Mouse (Mus musculus): ENCODE measurements around the gene Fcrl5.
"Not testable (repeated sequence)": the region's sequence is repeated elsewhere in the genome, so short reads cannot be mapped to it uniquely, and the experiment has no call there.

The Fcrl5 gene

DNA sequence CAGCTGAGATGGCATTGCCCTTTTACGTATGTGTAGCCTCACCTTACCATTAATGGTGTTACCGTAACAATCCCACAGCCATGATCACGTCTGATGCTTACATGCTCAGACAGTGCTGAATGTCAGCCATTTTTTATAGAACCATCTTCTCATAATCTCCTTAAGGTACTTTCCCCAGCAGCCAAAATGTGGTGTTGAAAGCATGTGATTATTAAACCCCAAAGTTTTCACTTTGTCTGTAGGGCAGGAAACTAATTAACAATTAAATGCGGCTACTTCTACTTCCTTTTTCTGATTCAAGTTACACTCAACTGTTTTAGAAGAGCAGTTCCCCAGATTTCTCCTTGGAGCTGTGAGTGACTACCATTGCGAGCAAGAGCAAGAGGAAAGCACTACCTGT lies at the start of gene Fcrl5:
Gene Fcrl5 (plus strand): TSS at position 295 of the 400 bp plus-strand sequence.
- DNase-seq = no peak

GRCm38 (mm10) chr3:87390935-87391334 lies 44.6 kb upstream of the Fcrl5 start:
- DNase-seq = no peak

DNA sequence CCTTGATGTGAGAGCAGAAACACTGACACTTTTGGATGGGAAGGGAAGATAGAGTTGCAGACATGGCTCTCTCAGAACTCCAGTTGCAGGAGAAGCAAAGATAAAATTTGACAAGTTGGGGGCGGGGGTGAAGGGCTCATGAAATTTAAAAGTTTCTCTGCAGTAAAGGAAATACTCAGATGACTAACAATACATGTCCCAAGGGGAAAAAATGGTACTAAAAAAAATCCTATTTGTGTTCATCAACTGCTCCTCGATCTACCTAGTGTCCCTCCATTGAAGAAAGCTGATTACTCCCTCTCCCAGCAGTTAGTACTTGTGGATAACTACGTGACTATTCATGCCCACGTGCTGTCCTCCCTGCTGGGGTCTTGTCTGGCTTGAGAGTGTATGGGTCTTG lies 36.8 kb upstream of the Fcrl5 start:
- DNase-seq = no peak

DNA sequence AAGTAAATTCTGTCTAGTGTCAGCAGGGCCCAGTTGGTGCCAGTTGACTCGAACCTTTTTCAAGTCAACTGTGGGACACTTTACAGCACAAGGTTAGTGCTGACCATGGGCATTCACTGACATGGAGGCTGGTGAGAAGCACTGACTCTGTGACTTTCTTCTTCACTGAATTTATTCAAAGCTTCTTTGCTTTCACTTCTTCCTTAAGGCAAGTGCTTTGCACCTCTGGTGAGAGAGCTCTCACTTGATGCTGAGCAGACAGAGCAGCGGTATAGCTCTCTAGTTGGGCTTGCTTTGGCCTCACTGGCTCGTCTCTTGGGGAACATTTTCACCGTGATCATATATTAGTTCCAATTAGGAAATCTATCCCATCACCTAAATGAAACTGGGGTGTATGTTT lies 35.7 kb upstream of the Fcrl5 start:
- DNase-seq = no peak

- DNase-seq = no peak
Measured at GRCm38 (mm10) chr3:87401321-87401720, 34.3 kb upstream of the Fcrl5 start.

GRCm38 (mm10) chr3:87408171-87408570 lies 27.4 kb upstream of the Fcrl5 start:
- no peak for DNase-seq

GRCm38 (mm10) chr3:87409196-87409935 lies 26.2 kb upstream of the Fcrl5 start:
- no peak for DNase-seq

GRCm38 (mm10) chr3:87410605-87411004 lies 25.0 kb upstream of the Fcrl5 start:
- DNase-seq = no peak

- DNase-seq = peak; percentile 17
Measured at GRCm38 (mm10) chr3:87411150-87411549, 24.4 kb upstream of the Fcrl5 start.

DNA sequence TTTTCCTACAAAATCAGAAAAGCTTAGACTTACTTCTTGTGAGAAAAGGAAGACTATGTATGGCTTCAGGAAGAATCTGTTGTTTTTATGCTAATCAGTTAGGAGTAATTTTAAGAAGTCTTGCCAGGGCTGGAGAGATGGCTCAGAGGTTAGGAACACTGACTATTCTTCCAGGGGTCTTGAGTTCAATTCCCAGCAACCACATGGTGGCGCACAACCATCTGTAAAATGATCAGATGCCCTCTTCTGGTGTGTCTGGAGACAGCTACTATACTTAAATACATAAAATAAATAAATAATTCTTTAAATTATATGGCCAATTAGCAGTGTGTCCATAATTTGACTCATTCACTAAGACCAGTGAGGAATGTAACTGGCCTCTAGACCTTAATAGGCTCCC lies 14.9 kb upstream of the Fcrl5 start:
- no peak for DNase-seq

DNA sequence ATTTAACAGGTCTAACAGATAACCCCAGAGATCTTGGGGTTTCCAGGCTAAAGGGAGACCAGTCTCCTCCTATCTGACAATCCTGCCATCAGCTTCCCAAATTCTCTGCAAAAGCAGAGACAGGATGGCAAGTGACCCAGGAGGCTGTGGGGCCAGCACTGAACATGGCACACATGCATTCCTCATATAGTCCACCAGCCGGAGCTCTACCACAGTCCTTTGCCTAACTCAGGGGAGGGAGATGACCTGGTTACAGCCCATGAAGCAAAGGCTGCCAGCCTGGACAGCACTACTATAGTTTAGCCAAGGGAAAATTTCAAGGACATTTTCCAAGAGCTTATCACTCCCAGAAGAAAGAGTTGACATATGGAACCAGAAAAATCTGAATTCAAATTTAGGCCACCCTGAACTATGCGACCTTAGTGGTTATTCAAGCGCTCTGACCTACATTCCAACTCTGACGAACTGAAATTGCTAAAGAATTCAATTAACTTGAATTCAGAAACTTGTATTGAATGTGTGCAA lies 13.1 kb upstream of the Fcrl5 start:
- peak; percentile 22 for DNase-seq

DNA sequence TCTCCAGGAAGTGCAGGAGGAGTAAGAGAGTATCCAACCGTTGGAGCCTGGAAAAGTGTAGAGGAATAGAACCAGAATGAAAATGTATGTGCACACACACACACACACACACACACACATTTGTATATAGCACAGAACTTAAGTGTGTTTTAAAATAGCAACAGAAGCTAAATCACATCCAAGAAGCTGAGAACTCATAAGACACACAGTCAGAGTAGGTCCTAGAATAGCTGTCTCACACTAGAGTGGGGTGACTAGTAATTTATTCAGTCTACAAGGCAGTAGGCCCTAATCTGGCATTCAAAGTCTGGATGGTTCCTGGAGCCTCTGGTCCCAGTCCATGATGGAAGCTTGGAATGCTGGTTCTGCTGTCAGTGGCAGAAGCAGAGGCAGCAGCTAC lies 5.0 kb downstream of the Fcrl5 start:
- DNase-seq = no peak

GRCm38 (mm10) chr3:87443968-87444367 lies 8.4 kb downstream of the Fcrl5 start:
- DNase-seq = no peak

DNA sequence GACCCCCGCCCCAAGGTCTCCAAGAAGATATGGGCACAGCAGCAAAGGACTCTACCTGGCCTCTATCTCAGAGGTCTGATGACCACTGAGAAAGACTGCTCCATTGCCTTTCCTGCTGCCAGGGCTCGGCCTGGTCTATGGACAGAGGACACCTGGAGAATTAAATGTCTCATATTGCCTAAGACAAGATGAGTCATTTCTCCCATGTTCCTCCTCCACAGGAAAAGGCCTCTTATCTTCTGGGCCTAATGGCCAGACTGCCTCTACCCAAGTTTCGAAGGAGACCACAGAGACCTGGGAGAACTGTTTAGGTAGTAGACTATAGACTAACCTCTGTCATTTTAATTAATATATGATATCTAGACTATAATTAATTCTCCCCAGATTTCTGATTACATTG lies 29.9 kb downstream of the Fcrl5 start:
- DNase-seq = no peak

DNA sequence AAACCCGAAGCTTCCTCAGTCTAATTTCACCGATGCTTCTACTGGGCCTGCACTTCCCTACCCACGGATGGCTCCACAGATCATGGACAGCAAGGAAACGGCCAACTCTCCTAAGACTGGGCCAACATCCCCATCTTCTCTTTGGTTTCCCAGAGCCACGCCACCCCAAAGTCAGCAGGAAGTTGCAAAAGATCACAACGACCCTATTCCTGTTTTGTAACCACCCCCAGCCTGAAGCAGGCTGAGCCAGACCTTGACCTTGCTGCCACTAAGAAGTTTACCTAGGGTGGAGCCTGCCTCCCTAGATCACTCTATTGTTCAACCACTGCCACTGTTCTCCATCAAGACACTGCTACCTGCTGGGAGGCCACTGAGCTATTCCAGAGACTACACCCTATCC lies 31.4 kb downstream of the Fcrl5 start:
- no peak for DNase-seq

DNA sequence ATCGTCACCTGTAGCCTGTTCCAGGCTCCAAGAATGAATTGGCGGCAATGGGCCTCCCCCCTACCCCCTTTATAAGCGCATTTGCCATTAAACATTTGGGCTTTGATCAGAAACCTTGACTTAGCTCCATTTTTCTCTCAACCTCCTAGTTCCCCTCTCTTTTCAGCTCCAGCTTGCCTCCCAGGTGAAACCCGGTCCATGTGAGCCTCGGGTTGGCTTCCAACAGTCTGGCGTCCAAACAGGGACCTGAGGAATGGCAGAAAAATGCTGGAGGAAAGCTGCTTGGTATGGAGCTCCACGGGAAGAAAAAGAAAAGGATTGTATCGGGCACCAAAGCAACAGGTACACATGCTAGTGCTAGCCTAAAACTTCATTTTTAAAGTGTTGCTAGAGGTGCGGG lies 31.8 kb downstream of the Fcrl5 start:
- DNase-seq = no peak

DNA sequence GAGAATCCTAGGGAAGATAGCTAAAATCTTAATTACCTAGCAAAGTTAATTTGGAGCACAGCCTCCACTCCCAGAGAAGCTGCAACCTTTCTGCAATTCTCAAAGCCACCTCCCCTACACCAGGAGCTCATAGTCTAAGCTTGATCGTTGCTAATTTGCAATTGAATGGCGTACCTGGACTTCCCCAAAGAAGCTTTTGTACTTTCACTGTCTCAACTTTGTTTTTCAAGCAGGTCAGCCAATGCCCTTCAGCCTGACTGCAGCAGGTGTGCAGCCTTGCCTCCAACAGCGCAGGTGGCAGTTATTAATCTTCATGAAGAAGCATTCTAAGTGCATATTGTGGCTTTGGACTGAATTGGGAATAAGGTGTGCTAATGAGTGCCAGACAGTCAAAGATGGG lies 42.4 kb downstream of the Fcrl5 start:
- not testable (repeated sequence) for DNase-seq

GRCm38 (mm10) chr3:87478596-87478995 lies 43.0 kb downstream of the Fcrl5 start:
- not testable (repeated sequence) for DNase-seq

GRCm38 (mm10) chr3:87479230-87479629 lies 43.7 kb downstream of the Fcrl5 start:
- DNase-seq = not testable (repeated sequence)

GRCm38 (mm10) chr3:87487392-87487791 lies 51.8 kb downstream of the Fcrl5 start:
- no peak for DNase-seq

DNA sequence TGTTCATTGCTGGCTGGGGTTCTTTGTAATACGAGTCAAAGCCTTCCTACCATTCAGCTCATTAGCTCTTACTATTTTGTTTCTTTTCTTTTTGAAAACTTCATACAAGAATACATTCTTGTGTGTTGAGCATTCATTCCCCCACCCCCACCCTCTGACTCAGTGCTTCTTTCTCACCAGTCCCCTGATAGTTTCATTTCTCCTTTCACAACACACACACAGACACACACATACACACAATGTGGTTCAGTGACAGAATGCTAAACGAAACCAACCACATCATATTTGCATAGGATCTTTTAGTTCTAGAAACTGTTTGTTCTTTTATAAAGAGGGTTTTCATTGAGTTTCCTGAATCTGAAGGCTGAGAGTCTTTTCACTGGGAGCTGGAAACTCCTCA lies 52.3 kb downstream of the Fcrl5 start:
- no peak for DNase-seq

- no peak for DNase-seq
Measured at GRCm38 (mm10) chr3:87498266-87498665, 62.7 kb downstream of the Fcrl5 start.

DNA sequence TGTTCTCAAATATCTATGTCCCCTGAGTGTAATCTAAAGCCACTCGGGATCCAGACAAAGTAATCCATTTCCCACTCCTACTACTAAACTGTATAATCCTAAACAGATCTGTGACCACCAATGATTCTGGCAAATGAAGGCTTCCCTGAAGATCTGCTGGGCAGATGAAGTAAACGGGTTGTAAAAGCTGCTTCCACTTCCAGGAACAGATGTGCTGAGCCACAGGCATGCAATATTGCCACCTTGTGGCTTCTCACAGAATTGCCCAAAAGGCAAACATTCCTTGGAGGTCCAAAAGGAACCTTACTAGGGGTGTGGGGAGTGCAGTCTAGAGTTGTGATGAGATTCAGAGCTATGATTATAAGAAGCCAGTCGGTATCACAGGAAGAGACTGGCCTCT lies 63.5 kb downstream of the Fcrl5 start:
- DNase-seq = peak; percentile 46

GRCm38 (mm10) chr3:87500088-87501055 lies 64.8 kb downstream of the Fcrl5 start:
- DNase-seq = no peak

Measured in cerebellum, adult 9-10 months (tissue).